26 mouse cellular contexts compared by ENCODE assay signal in genomic region chr7:128421701-128422100, GRCm38 (mm10). TPM values are rescaled to one million over a fixed set of nuclear protein-coding genes. Genes with fewer than 3 reads are reported as not detected.
DNase-seq lines count a peak whose midpoint lies in the region; TF ChIP-seq lines count a peak whose summit lies in the region.
"Had no signal": no experiment of that assay in that cellular context is flagged by ENCODE, and none has a peak within 500 bp of the region (broad histone marks: within the 10 kb centered on the region; RNA-seq: fewer than 3 reads in every experiment).

No protein-coding gene starts in this region.

- no peak for TF ChIP-seq CTCF in left cerebral cortex, adult 2 months (IDR thresholded peaks at IDR 0.05)

- intact Hi-C loops in left cerebral cortex, postnatal 14 days (cut with DNase I) = loop anchor here (10.0 kb wide), 1 partner anchor 117 kb away; no protein-coding TSS in a partner anchor
- intact Hi-C loops in left cerebral cortex, adult 2 months (cut with DNase I) = no loop called here

- no peak overlapping the region for H3K27ac ChIP-seq in left cerebral cortex, adult 2 months
- H3K27ac ChIP-seq: embryonic facial prominence, embryonic 12.5 days; embryonic facial prominence, embryonic 15.5 days; forebrain, embryonic 12.5 days; forebrain, embryonic 15.5 days; heart, embryonic 13.5 days; hindbrain, embryonic 14.5 days; hindbrain, postnatal 0 days had no signal

- H3K4me3 ChIP-seq in left cerebral cortex, adult 2 months = no peak overlapping the region
- H3K4me3 ChIP-seq: embryonic facial prominence, embryonic 12.5 days; embryonic facial prominence, embryonic 15.5 days; forebrain, embryonic 12.5 days; forebrain, embryonic 15.5 days; heart, embryonic 13.5 days had no signal

- peak; percentile 20 to 57 for DNase-seq in left cerebral cortex, postnatal 14 days (ENCODE audit: low spot score in 2 of 2)
- DNase-seq in left cerebral cortex, adult 2 months (ENCODE audit: extremely low spot score in 1 of 2, low spot score in 2 of 2) = no peak
- DNase-seq in right cerebral cortex, postnatal 25 days = peak; percentile 24
- no peak for DNase-seq in right cerebral cortex, postnatal 4 days
- peak; percentile 12 to 28 for DNase-seq in right cerebral cortex, postnatal 36 days (ENCODE audit: low spot score in 2 of 2)
- DNase-seq in thymus, postnatal 14 days = no peak
- no peak for DNase-seq in layer of hippocampus, adult 9-11 months
- DNase-seq: adrenal gland, postnatal 10 days; adrenal gland, postnatal 36 days; B cell, adult 2 months; cerebellum, adult 11 months; cerebellum, adult 2 months; cerebellum, adult 9-11 months; cerebellum, postnatal 25 days; gastrocnemius, postnatal 10 days; gastrocnemius, postnatal 36 days; heart, adult 18-20 months; heart, postnatal 14 days; heart, postnatal 4 days had no signal

RNA-seq across cellular contexts. Expression of gene Rgs10, which starts 3.1 kb away (rescaled TPM):
- 10 to 100 TPM; 47.2 to 48.8 TPM for total RNA-seq in left cerebral cortex, postnatal 14 days (2021)
- 10 to 100 TPM; 46.0 to 47.0 TPM for total RNA-seq in left cerebral cortex, adult 2 months (2021)

RNA-seq across cellular contexts. Expression of gene Tial1, which starts 39.8 kb away (rescaled TPM):
- 10 to 100 TPM; 91.7 to 98.2 TPM for total RNA-seq in left cerebral cortex, postnatal 14 days (2021)
- total RNA-seq in left cerebral cortex, adult 2 months (2021) = 100 to 1,000 TPM; 106 to 109 TPM

Comparison
In these comparisons a context has a peak if more than half of its experiments do, and no peak if none do; other contexts are left out.
1. DNase-seq: peak in left cerebral cortex, postnatal 14 days (2 of 2), right cerebral cortex, postnatal 25 days (single experiment) and right cerebral cortex, postnatal 36 days (2 of 2); none in left cerebral cortex, adult 2 months (0 of 2), right cerebral cortex, postnatal 4 days (single experiment), thymus, postnatal 14 days (single experiment) and layer of hippocampus, adult 9-11 months (single experiment).